Mouse (Mus musculus) midbrain, embryonic 16.5 days (tissue): ENCODE results near the gene Cyp46a1. TPM values are rescaled to one million over a fixed set of nuclear protein-coding genes. Genes with fewer than 3 reads are reported as not detected.
A peak's percentile ranks its signal among the peaks of the same experiment; 100 is the strongest.

Source experiments
- ATAC-seq: fragments of 200-750 bp; cut with Nextera tagmentation; 2 replicates; pipeline ENCODE4 v1.8.0; 2017; ENCODE audit warnings: moderate TSS enrichment
- H3K27ac ChIP-seq: fragments of 300-500 bp; sonication (generic); 2 replicates; pipeline ENCODE4 v1.5.1; 2014; ENCODE audit warnings: mild to moderate bottlenecking, low read length, mixed read lengths
- H3K27me3 ChIP-seq: fragments of 300-500 bp; sonication (generic); 2 replicates; pipeline ENCODE4 v1.6.1; 2014; ENCODE audit warnings: low read depth, low read length, mixed read lengths; ENCODE audit not compliant: control insufficient read depth, insufficient read depth
- H3K36me3 ChIP-seq: fragments of 300-500 bp; sonication (generic); 2 replicates; pipeline ENCODE4 v1.6.1; 2014; ENCODE audit warnings: mild to moderate bottlenecking, low read length, moderate library complexity, mixed read lengths; ENCODE audit not compliant: control insufficient read depth, insufficient read depth
- H3K4me1 ChIP-seq: fragments of 300-500 bp; sonication (generic); 2 replicates; pipeline ENCODE4 v1.6.1; 2014; ENCODE audit warnings: mild to moderate bottlenecking, low read length, mixed read lengths; ENCODE audit not compliant: control insufficient read depth, insufficient read depth
- H3K4me2 ChIP-seq: fragments of 300-500 bp; sonication (generic); 2 replicates; pipeline ENCODE4 v1.6.1; 2014; ENCODE audit warnings: mild to moderate bottlenecking, low read length, mixed read lengths
- H3K4me3 ChIP-seq: fragments of 300-500 bp; sonication (generic); 2 replicates; pipeline ENCODE4 v1.5.1; 2014; ENCODE audit warnings: low read depth, mild to moderate bottlenecking, low read length, moderate library complexity, mixed read lengths
- H3K9ac ChIP-seq: fragments of 300-500 bp; sonication (generic); 2 replicates; pipeline ENCODE4 v1.6.1; 2014; ENCODE audit warnings: low read depth, low read length, mixed read lengths
- H3K9me3 ChIP-seq: fragments of 300-500 bp; sonication (generic); replicated peaks from 2 replicates; pipeline ENCODE4 v1.6.1; 2014; ENCODE audit warnings: mild to moderate bottlenecking, low read length, mixed read lengths; ENCODE audit not compliant: control insufficient read depth, poor library complexity, severe bottlenecking
- WGBS: fragments of 180-500 bp; shearing (Covaris S2); extraction: QIAGEN DNeasy Blood & Tissue Kit; methylation state at CpG from one replicate; pipeline ENCODE4 v1.1.7; 2014; 5-methylcytosine and 5-hydroxymethylcytosine counted together
- polyA plus RNA-seq: library from polyadenylated mRNA; unstranded; fragments of >200 nt; fragmentation: Nextera tagmentation; extraction: Ambion mirVana; gene quantifications from 2 replicates; pipeline ENCODE4 v1.2.1, GENCODE M21; 2015

Cyp46a1 gene
- polyA plus RNA-seq, 1 experiment from 2014 or later, result 36.2 TPM

- WGBS, result 36% methylated on average over 14 of the region's 14 CpGs
- H3K4me2 ChIP-seq, result no peak overlapping the region
- H3K9ac ChIP-seq, result no peak overlapping the region
- no peak overlapping the region for H3K27ac ChIP-seq
- no peaks in the 10 kb centered on the region for H3K36me3 ChIP-seq
- H3K4me1 ChIP-seq, result peaks cover 4% of the 10 kb centered on the region; the same call in 1 of the 2 replicates
- no peaks in the 10 kb centered on the region for H3K9me3 ChIP-seq
- ATAC-seq, result no peak
- H3K27me3 ChIP-seq, result no peaks in the 10 kb centered on the region
- H3K4me3 ChIP-seq, result no peak overlapping the region
These were observed 4.5 kb downstream of the Cyp46a1 start for GRCm38 (mm10) chr12:108338572-108339190.

GRCm38 (mm10) chr12:108348151-108348550 lies 14.0 kb downstream of the Cyp46a1 start:
- WGBS, result 86% methylated on average over 8 of the region's 8 CpGs
- H3K4me3 ChIP-seq, result no peak overlapping the region
- H3K27ac ChIP-seq, result no peak overlapping the region
- H3K27me3 ChIP-seq, result no peaks in the 10 kb centered on the region; the same call in 1 of the 2 replicates
- H3K4me1 ChIP-seq, result no peaks in the 10 kb centered on the region; the same call in 1 of the 2 replicates
- H3K9ac ChIP-seq, result no peak overlapping the region
- ATAC-seq, result no peak
- H3K9me3 ChIP-seq, result no peaks in the 10 kb centered on the region
- H3K36me3 ChIP-seq, result no peaks in the 10 kb centered on the region
- no peak overlapping the region for H3K4me2 ChIP-seq

- no peak overlapping the region for H3K4me2 ChIP-seq
- WGBS, result 69% methylated on average over 5 of the region's 5 CpGs
- H3K27ac ChIP-seq, result no peak overlapping the region
- no peak overlapping the region for H3K4me3 ChIP-seq
- H3K4me1 ChIP-seq, result no peaks in the 10 kb centered on the region; the same call in 1 of the 2 replicates
- no peaks in the 10 kb centered on the region; the same call in none of the 2 replicates for H3K27me3 ChIP-seq
- H3K9ac ChIP-seq, result no peak overlapping the region
- H3K9me3 ChIP-seq, result no peaks in the 10 kb centered on the region
- ATAC-seq, result no peak
- H3K36me3 ChIP-seq, result no peaks in the 10 kb centered on the region
These were observed 14.8 kb downstream of the Cyp46a1 start for GRCm38 (mm10) chr12:108349026-108349425.

- Histone ChIP-seq H3K36me3 (no peaks in the 10 kb centered on the region), H3K9me3 (no peaks in the 10 kb centered on the region), H3K4me3 (no peak overlapping the region), H3K4me2 (no peak overlapping the region), H3K9ac (no peak overlapping the region), H3K27ac (no peak overlapping the region), H3K27me3 (no peaks in the 10 kb centered on the region; the same call in none of the 2 replicates), H3K4me1 (no peaks in the 10 kb centered on the region; the same call in 1 of the 2 replicates)
- WGBS, result 86% methylated on average over 10 of the region's 10 CpGs
- ATAC-seq, result no peak
These were observed 16.8 kb downstream of the Cyp46a1 start for GRCm38 (mm10) chr12:108350931-108351330.

- 9% methylated on average over 35 of the region's 35 CpGs for WGBS
- H3K4me3 ChIP-seq, result peak overlapping the region; percentile 16
- H3K27me3 ChIP-seq, result no peaks in the 10 kb centered on the region; the same call in none of the 2 replicates
- peak overlapping the region; percentile 52 for H3K4me2 ChIP-seq
- no peaks in the 10 kb centered on the region for H3K36me3 ChIP-seq
- H3K9me3 ChIP-seq, result no peaks in the 10 kb centered on the region
- H3K27ac ChIP-seq, result no peak overlapping the region
- H3K9ac ChIP-seq, result peak overlapping the region; percentile 56
- H3K4me1 ChIP-seq, result no peaks in the 10 kb centered on the region; the same call in 1 of the 2 replicates
- ATAC-seq, result peak; percentile 39; the same call in 1 of the 2 replicates
These were observed 18.4 kb downstream of the Cyp46a1 start for GRCm38 (mm10) chr12:108352371-108353136.

GRCm38 (mm10) chr12:108354284-108354683 lies 20.1 kb downstream of the Cyp46a1 start:
- 77% methylated on average over 2 of the region's 2 CpGs for WGBS
- no peak overlapping the region for H3K4me3 ChIP-seq
- no peak overlapping the region for H3K9ac ChIP-seq
- no peak overlapping the region for H3K4me2 ChIP-seq
- no peak for ATAC-seq
- no peaks in the 10 kb centered on the region for H3K9me3 ChIP-seq
- H3K36me3 ChIP-seq, result no peaks in the 10 kb centered on the region
- H3K4me1 ChIP-seq, result no peaks in the 10 kb centered on the region; the same call in 1 of the 2 replicates
- H3K27me3 ChIP-seq, result no peaks in the 10 kb centered on the region; the same call in none of the 2 replicates
- no peak overlapping the region for H3K27ac ChIP-seq

GRCm38 (mm10) chr12:108355271-108355670 lies 21.1 kb downstream of the Cyp46a1 start:
- no peaks in the 10 kb centered on the region for H3K36me3 ChIP-seq
- WGBS, result 93% methylated on average over 1 of the region's 1 CpGs
- no peak for ATAC-seq
- no peaks in the 10 kb centered on the region; the same call in none of the 2 replicates for H3K27me3 ChIP-seq
- no peak overlapping the region for H3K27ac ChIP-seq
- H3K9ac ChIP-seq, result no peak overlapping the region
- no peaks in the 10 kb centered on the region for H3K9me3 ChIP-seq
- no peak overlapping the region for H3K4me3 ChIP-seq
- H3K4me2 ChIP-seq, result no peak overlapping the region
- H3K4me1 ChIP-seq, result no peaks in the 10 kb centered on the region; the same call in 1 of the 2 replicates

GRCm38 (mm10) chr12:108355986-108356385 lies 21.8 kb downstream of the Cyp46a1 start:
- Histone ChIP-seq H3K27ac (no peak overlapping the region), H3K4me1 (no peaks in the 10 kb centered on the region; the same call in 1 of the 2 replicates), H3K4me2 (no peak overlapping the region), H3K4me3 (no peak overlapping the region), H3K9ac (no peak overlapping the region), H3K9me3 (no peaks in the 10 kb centered on the region), H3K27me3 (no peaks in the 10 kb centered on the region; the same call in none of the 2 replicates), H3K36me3 (no peaks in the 10 kb centered on the region)
- ATAC-seq, result no peak

- no peak overlapping the region for H3K4me3 ChIP-seq
- no peak overlapping the region for H3K4me2 ChIP-seq
- no peaks in the 10 kb centered on the region for H3K27me3 ChIP-seq
- WGBS, result 8% methylated on average over 5 of the region's 5 CpGs
- peak; percentile 83 for ATAC-seq
- no peaks in the 10 kb centered on the region for H3K36me3 ChIP-seq
- no peaks in the 10 kb centered on the region for H3K9me3 ChIP-seq
- 0 out of 2 replicates have a peak overlapping the region, but pooled peaks have one; percentile 34 for H3K9ac ChIP-seq
- H3K27ac ChIP-seq, result no peak overlapping the region
- peaks cover 2% of the 10 kb centered on the region; the same call in 1 of the 2 replicates for H3K4me1 ChIP-seq
These were observed 29.6 kb downstream of the Cyp46a1 start for GRCm38 (mm10) chr12:108363796-108364195.
